Mouse (Mus musculus) A20 (cell line): ENCODE measurements at regions not wholly inside any gene's neighbourhood (a gene's known extent, or its start where the extent isn't known, plus 50 kb on each side); places are given as distances from the start of the nearest gene placed in this dataset.

Experiments used
- DNase-seq: peaks from one replicate; pipeline ENCODE4 v3.0.0-alpha.2; 2011; ENCODE audit warnings: low read depth, low spot score

GRCm38 (mm10) chr4:55941423-55941822, 409.2 kb upstream of the Klf4 start:
- DNase-seq: no peak

- no peak for DNase-seq
These were observed 406.1 kb upstream of the Klf4 start for GRCm38 (mm10) chr4:55938383-55938782.

- DNase-seq: no peak
These were observed 405.6 kb upstream of the Klf4 start for GRCm38 (mm10) chr4:55937833-55938232.

GRCm38 (mm10) chr4:55929141-55929782, 397.0 kb upstream of the Klf4 start:
- no peak for DNase-seq

DNA sequence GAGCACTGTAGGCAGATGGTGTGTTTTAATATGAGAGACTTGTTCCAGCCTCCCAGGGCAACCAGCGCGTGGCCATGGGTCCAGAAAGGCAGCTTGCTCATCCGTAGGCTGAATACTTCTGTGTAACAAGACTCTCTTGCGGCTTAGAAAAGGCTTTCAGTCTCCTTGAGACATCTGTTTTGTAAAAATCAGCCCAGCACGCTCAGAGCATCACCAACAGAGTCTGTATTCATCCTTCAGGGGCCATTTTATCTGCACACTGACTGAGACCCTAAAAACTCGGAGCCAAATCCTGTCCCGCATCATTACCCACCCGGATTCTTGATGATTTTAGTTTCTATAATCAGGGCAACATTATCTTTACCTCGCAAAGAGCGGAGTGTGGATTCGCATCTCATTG, 396.4 kb upstream of the Klf4 start:
- DNase-seq: no peak

DNA sequence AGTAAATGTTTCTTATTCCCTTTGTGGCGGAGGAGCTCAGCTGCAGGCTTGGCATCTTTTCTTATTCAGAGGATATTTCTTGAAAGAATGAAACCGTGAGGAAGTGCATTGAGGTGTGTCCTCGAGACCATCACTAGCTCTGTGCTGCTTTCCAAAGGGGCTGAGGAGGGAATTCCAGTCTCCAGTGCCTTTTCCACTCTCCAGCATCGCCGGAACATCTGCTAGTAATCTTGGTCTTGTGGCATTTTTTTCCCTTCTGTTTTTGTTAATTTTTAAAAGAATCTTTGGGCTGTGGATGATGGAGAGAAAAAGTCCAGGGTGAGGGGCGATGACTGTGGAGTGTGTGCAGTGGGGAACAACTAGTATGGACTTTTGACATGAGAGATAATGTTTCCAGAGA, 395.9 kb upstream of the Klf4 start:
- no peak for DNase-seq

- no peak for DNase-seq
These were observed 395.1 kb upstream of the Klf4 start for GRCm38 (mm10) chr4:55927391-55927790.

DNA sequence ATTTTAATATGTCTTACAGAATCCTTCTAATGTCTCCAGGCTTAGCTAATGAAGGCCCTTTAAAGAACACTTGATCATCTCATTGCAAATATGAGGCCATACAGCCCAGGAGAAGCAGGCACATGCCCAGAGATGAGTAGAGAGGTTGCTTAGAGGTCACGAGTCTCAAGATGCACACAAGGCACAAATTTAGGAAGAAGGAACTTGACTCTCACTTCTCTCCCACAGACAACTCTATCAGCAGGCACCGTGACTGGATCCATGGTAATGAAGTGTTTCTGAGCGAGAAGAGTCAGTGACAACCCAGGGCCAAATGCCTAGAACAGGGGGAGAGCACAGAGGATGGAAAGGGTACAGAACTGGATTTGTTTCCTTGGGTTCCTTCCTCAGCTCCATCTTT, 392.7 kb upstream of the Klf4 start:
- DNase-seq: no peak

DNA sequence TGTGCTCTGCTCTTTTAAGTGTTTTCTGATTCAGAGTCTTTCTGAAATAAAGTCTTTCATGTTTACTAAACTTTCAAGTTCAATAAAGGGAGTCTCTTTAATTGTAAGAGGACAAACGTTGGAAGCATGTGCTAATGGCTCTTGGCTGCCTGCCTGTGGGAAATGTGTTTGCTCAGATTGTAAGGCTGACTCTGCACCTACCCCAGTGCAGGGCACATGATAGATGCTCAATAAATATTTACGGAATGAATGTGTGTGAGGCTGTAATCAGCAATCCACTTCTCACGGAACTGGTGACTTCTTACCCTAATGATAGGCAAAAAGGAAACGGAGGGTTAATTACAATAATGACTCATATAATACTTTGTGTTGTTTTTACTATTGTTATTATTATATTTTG, 389.0 kb upstream of the Klf4 start:
- no peak for DNase-seq

DNA sequence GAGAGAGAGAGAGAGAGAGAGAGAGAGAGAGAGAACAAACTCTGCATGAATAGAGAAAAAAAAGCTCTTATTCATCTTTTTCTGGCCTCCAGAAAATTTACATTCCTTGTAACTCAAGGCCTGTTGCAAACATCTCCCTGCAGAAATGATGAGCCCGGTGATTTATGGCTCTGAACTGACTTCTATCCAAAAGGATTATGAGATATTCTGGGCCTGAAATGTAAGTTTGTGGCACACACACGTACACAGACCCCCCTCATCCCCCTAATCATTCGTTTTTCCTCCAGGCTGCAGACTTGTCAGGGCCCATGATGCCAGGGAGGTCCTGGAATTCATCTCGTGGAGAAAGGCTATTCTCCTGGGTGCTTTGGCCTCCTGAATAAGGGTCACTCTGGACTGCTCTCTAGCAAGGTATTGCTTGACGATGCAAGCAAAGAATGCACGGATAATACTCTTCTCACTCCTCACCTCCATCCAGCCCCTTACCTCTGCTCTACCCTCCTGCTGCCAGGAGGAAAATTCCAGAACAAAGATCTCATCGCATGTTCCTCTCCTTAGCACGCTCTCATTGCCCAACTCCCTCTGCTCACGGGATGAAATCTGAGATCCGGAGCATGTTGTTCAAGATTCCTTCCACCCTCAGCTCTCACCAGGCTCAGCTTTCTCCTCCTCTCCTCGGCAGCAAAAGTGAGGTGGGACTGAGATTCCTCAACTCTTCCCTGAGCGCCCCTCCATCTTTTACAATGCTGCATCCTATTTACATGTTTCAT, 362.0 kb upstream of the Klf4 start:
- no peak for DNase-seq

GRCm38 (mm10) chr4:55891656-55892055, 359.4 kb upstream of the Klf4 start:
- DNase-seq: no peak

DNA sequence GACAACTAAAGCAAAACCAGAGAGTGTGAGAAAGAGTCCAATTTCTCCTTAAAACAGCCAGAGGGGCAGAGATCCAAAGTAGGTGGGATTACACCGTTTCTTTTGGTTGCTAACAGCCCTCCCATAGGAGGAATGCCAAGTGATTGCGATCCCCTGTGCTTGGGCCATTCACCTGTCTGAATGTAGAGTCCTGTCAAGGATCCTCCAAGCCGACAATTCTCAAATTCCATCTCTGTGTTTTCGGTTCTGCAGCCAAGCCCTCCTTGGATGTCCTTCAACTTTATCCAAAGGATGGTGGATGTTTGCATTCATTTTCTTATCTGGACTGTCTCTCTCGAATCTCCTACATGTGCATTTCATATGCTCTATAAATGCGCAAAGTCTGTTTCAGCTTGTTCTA, 355.3 kb upstream of the Klf4 start:
- DNase-seq: no peak

DNA sequence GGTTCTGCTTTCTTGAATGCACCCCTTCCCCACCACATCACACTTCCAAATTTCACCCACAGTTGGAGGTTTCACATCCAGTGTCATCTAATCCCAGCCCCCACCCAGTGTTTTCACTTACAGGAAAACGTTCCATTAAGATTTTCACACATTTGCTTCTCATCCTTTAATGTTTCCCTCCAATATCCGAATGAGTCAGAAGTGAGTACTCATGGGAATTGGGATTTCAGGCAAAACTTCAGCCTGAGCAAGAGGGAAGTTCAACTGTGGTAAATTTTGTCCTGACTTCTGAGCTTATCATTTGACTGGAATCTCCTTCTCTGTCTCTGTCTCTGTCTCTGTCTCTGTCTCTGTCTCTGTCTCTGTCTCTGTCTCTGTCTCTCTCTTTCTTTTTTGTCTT, 350.3 kb upstream of the Klf4 start:
- no peak for DNase-seq

GRCm38 (mm10) chr4:55875304-55875703, 343.0 kb upstream of the Klf4 start:
- no peak for DNase-seq

DNA sequence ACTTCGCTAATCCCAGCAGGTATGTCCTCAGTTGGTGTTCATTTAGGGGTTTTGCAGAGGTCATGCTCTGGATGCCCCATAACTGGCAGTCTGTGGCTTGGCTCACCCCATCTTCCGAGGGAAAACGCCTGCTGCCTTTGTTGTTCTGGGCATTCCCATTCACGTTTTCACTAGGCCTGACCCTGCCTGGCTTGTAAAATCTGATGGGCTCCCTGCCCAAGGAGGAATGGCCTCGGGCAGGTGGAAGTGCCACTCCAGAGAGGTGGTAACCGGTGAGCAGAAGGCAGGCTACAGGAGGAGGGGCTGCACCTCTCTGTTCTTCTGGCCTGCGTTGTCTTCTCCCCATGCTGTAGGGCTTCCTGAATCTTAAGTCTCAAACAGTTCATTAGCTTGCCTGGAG, 342.6 kb upstream of the Klf4 start:
- no peak for DNase-seq

DNA sequence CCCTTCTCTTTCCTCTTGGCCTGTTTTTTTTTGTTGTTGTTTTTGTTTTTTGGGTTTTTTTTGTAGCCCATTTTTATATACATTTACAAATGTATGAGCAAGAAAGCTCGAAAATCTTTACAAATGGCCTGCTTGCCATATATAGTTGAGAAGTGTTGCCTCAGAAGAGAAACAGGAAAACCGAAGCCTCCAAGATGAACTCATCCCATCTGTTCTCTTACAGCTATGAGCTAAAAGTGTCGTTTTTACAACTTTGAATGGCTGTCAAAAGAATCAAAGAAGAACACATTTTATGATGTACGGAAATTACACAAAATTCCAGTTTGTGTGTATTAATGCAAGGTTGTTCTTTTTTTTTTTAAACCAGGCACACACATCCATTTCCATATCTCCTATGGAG, 342.0 kb upstream of the Klf4 start:
- DNase-seq: no peak

GRCm38 (mm10) chr4:55860055-55860454, 327.8 kb upstream of the Klf4 start:
- DNase-seq: peak; percentile 43

DNA sequence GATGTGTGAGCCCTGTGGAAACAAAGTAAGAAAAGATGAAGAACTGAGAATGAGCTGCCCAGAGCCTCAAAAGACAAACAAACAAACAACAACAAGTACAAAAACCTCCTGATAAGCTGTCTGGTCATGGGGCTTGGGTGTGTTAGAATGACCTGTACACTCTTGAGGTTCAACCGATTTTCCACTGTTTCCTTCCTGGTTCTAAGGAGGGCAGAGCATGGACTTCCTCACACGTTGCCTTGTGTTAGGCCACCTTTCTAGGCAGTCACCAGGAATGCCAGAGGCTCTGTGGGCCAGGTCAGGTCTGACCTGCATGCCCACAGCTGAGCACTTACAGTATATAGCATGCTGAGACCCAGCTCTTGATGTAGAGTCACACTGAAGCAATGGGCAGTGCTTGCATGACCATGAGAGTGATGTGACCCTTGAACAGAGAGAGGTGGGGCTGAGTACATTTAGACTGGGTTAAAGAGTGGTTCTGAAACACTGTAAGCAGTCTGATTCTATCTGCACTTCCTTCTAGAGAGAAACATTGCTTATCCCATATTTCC, 327.0 kb upstream of the Klf4 start:
- DNase-seq: no peak

DNA sequence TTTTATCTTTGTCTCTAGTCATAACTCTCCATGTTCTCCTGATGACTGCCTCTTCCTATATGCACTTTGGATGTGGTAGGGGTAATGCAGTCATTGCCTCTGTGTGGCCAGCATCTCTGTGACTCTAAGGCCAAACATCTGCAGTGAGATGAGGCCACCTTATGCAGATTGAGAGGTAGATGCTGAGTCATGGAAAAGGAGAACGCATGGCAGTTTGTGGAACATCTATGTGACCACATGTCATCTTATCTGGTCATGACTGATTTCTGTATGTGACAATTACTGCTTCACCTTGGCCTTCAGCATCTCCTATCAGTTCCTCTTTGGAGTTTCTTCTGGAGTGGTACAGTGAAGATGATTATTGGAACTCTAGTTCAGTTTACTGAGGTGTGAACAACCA, 319.2 kb upstream of the Klf4 start:
- DNase-seq: no peak

- DNase-seq: no peak
These were observed 318.8 kb upstream of the Klf4 start for GRCm38 (mm10) chr4:55851027-55851426.

GRCm38 (mm10) chr4:55843727-55844401, 311.6 kb upstream of the Klf4 start:
- DNase-seq: no peak

DNA sequence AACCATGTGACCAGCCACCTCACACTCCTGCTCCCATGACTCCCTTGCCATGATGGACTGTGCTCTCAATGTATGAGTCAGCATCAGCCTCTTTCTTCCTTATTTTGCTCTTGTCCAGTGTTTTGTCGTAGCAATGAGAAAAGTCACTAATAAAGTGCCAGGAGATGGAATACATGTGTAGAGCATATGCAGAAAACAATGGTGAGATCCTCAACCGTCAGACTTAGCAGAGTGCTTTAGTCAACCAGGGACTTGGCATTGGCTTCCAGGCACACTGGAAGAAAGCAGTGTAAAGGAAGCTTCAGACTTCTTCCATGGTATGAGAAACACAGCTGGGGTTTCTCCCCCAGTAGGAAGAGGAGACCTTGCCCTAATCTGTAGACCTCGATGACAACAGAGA, 306.3 kb upstream of the Klf4 start:
- DNase-seq: no peak
